Mouse (Mus musculus) bone marrow, adult 2 months (tissue): ENCODE measurements around the gene Tmem11.

Experiments used
- CTCF ChIP-seq: fragments of 200-500 bp; IDR thresholded peaks from 2 replicates; pipeline ENCODE4 v1.5.1; 2011; ENCODE audit warnings: low read length, control low read depth; ENCODE audit not compliant: control insufficient read depth, insufficient read depth
- POLR2A ChIP-seq: fragments of 200-500 bp; IDR thresholded peaks from 2 replicates; pipeline ENCODE4 v1.6.1; 2011; ENCODE audit warnings: low read depth, mild to moderate bottlenecking, control low read depth, low read length, borderline replicate concordance; ENCODE audit not compliant: control insufficient read depth

GRCm38 (mm10) chr11:60823771-60824170 is 55.3 kb downstream of the Tmem11 start:
- TF ChIP-seq POLR2A = no peak
- no peak for TF ChIP-seq CTCF
